Mouse (Mus musculus) heart, embryonic 14.5 days (tissue): ENCODE measurements at regions not wholly inside any gene's neighbourhood (a gene's known extent, or its start where the extent isn't known, plus 50 kb on each side); places are given as distances from the start of the nearest gene placed in this dataset.

Source experiments
- ATAC-seq: fragments of 200-750 bp; cut with Nextera tagmentation; 2 replicates; pipeline ENCODE4 v1.8.0; 2017; ENCODE audit warnings: low read depth, moderate TSS enrichment; ENCODE audit not compliant: insufficient number of reproducible peaks, insufficient read depth, low FRiP score
- H3K27ac ChIP-seq, 2 experiments: fragments of 200-500 bp in 1 of 2; fragments of 300-500 bp in 1 of 2; sonication (generic) in 1 of 2; replicated peaks in 1 of 2; 2 replicates each; pipeline ENCODE4 v1.5.1; 2012 to 2014; ENCODE audit warnings: low read depth in 2 of 2, low read length in 2 of 2, control low read depth in 1 of 2, mild to moderate bottlenecking in 1 of 2, mixed read lengths in 1 of 2; ENCODE audit not compliant: control insufficient read depth in 1 of 2, insufficient read depth in 1 of 2
- H3K27me3 ChIP-seq: fragments of 300-500 bp; sonication (generic); 2 replicates; pipeline ENCODE4 v1.6.1; 2014; ENCODE audit warnings: mild to moderate bottlenecking, low read length, control low read depth; ENCODE audit not compliant: control insufficient read depth, insufficient read depth
- H3K36me3 ChIP-seq: fragments of 300-500 bp; sonication (generic); 2 replicates; pipeline ENCODE4 v1.6.1; 2014; ENCODE audit warnings: mild to moderate bottlenecking, control low read depth, low read length, mixed read lengths; ENCODE audit not compliant: control insufficient read depth, insufficient read depth
- H3K4me1 ChIP-seq, 2 experiments: fragments of 200-500 bp in 1 of 2; fragments of 300-500 bp in 1 of 2; sonication (generic) in 1 of 2; 2 replicates each; pipeline ENCODE4 v1.6.1; 2012 to 2014; ENCODE audit warnings: low read length in 2 of 2, control low read depth in 1 of 2, mixed read lengths in 1 of 2; ENCODE audit not compliant: control insufficient read depth in 2 of 2, insufficient read depth in 2 of 2
- H3K4me2 ChIP-seq: fragments of 300-500 bp; sonication (generic); 2 replicates; pipeline ENCODE4 v1.6.1; 2014; ENCODE audit warnings: mild to moderate bottlenecking, low read length
- H3K4me3 ChIP-seq, 2 experiments: fragments of 200-500 bp in 1 of 2; fragments of 300-500 bp in 1 of 2; sonication (generic) in 1 of 2; 2 replicates each; pipeline ENCODE4 v1.5.1; 2012 to 2014; ENCODE audit warnings: low read length in 2 of 2, mild to moderate bottlenecking in 2 of 2, control low read depth in 1 of 2, low read depth in 1 of 2, moderate library complexity in 1 of 2; ENCODE audit not compliant: control insufficient read depth in 1 of 2, insufficient read depth in 1 of 2
- H3K9ac ChIP-seq: fragments of 300-500 bp; sonication (generic); 2 replicates; pipeline ENCODE4 v1.6.1; 2014; ENCODE audit warnings: mild to moderate bottlenecking, low read length
- H3K9me3 ChIP-seq: fragments of 300-500 bp; sonication (generic); 2 replicates; pipeline ENCODE4 v1.6.1; 2016; ENCODE audit warnings: low read length, control low read depth; ENCODE audit not compliant: control insufficient read depth
- WGBS: fragments of 180-500 bp; shearing (Covaris S2); extraction: QIAGEN DNeasy Blood & Tissue Kit; methylation state at CpG from one replicate; pipeline ENCODE4 v1.1.7; 2014; 5-methylcytosine and 5-hydroxymethylcytosine counted together

DNA sequence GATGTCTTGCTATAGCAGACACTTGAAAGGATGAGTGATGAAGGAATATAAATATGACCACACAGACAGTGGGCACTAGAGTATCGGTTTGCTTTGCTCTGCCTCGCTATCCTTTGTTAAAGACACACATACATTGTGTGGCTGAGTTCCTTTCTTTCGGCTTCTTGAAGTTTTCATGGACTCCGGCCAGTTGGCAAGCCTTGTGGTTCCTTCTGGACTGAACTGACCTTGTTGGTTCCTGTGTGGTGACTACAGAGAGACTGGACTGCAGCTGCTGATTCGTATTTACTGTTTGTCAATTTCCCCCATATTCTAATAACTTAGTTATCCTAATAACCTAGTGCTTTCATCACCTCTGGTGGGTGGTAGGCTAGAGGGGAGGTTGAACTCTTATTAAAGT lies 66.8 kb upstream of the Nek7 start:
- Histone ChIP-seq H3K4me1 (no peaks in the 10 kb centered on the region), H3K27me3 (no peaks in the 10 kb centered on the region), H3K4me2 (no peak overlapping the region), H3K4me3 (no peak overlapping the region), H3K9ac (no peak overlapping the region), H3K27ac (no peak overlapping the region), H3K9me3 (no peaks in the 10 kb centered on the region), H3K36me3 (no peaks in the 10 kb centered on the region)
- 74% methylated on average over 5 of the region's 5 CpGs for WGBS
- ATAC-seq: no peak

GRCm38 (mm10) chr1:138683711-138684110 lies 63.8 kb upstream of the Nek7 start:
- H3K9me3 ChIP-seq: no peaks in the 10 kb centered on the region
- H3K27ac ChIP-seq: no peak overlapping the region
- H3K36me3 ChIP-seq: no peaks in the 10 kb centered on the region
- no peaks in the 10 kb centered on the region for H3K4me1 ChIP-seq
- no peak overlapping the region for H3K4me2 ChIP-seq
- no peaks in the 10 kb centered on the region for H3K27me3 ChIP-seq
- H3K9ac ChIP-seq: no peak overlapping the region
- WGBS: 72% methylated on average over 10 of the region's 10 CpGs
- no peak overlapping the region for H3K4me3 ChIP-seq
- no peak for ATAC-seq

DNA sequence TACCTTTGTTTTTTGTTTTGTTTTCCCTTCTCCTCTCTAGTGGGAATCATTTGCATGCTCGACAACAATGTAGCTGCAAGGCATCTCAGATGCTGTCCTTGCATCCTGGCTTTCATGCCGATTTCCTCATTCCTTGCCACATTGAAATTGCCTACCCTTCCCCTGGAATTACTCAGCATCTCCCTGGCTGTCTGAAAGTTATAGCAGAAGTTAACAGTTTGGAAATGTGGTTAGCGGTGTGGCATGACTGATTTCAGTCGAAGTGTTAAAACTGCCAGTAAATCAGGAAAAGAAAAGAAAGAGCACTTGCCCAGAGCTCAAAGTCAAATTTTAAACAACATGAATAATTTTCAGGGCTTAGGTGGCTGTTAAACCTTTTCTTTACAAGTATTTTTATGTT lies 62.0 kb upstream of the Nek7 start:
- H3K4me1 ChIP-seq: no peaks in the 10 kb centered on the region
- H3K4me3 ChIP-seq: no peak overlapping the region
- WGBS: 68% methylated on average over 4 of the region's 4 CpGs
- H3K4me2 ChIP-seq: no peak overlapping the region
- H3K9ac ChIP-seq: no peak overlapping the region
- no peaks in the 10 kb centered on the region for H3K27me3 ChIP-seq
- no peaks in the 10 kb centered on the region for H3K36me3 ChIP-seq
- no peaks in the 10 kb centered on the region for H3K9me3 ChIP-seq
- ATAC-seq: no peak
- no peak overlapping the region for H3K27ac ChIP-seq

DNA sequence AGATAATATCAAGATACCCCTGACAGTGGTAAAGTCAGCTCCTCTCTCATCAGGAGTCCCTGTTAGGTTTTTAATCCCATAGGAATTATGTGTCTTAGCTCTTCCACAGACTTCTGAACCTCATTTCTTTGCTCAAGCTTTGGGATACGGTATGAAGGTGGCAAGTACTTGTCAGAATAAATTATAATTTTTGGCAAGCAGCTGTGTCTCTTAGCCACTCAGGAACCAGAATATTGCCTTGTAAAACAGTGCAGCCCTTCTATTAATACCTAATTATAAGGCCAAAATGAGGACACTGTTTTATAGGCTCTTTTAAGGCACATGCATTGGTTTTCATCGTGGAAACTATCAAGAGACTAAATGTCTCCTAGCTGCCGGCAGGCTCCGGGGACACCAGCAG lies 54.3 kb upstream of the Nek7 start:
- H3K27ac ChIP-seq: no peak overlapping the region
- no peaks in the 10 kb centered on the region for H3K27me3 ChIP-seq
- H3K4me1 ChIP-seq: no peaks in the 10 kb centered on the region
- no peak overlapping the region for H3K4me3 ChIP-seq
- 89% methylated on average over 4 of the region's 4 CpGs for WGBS
- H3K4me2 ChIP-seq: no peak overlapping the region
- H3K36me3 ChIP-seq: no peaks in the 10 kb centered on the region
- no peak for ATAC-seq
- H3K9me3 ChIP-seq: no peaks in the 10 kb centered on the region
- H3K9ac ChIP-seq: no peak overlapping the region
